Mouse (Mus musculus) heart, adult 2 months (tissue): Measurements from ENCODE around the gene Tmem217. TPM values are rescaled to one million over a fixed set of nuclear protein-coding genes. Genes with fewer than 3 reads are reported as not detected.

Experiments used
- DNase-seq, 2 experiments: peaks; one replicate each; pipeline ENCODE4 v3.0.0; 2021
- H3K27ac ChIP-seq: fragments of 200-600 bp; 2 replicates; pipeline ENCODE4 v1.8.1; 2022
- H3K27me3 ChIP-seq: fragments of 200-500 bp; 2 replicates; pipeline ENCODE4 v1.6.1; 2012; ENCODE audit warnings: mild to moderate bottlenecking, low read length, inconsistent platforms, mixed read lengths; ENCODE audit not compliant: control insufficient read depth, insufficient read depth
- H3K36me3 ChIP-seq: fragments of 200-500 bp; 2 replicates; pipeline ENCODE4 v1.6.1; 2012; ENCODE audit warnings: low read length, inconsistent platforms; ENCODE audit not compliant: control insufficient read depth, insufficient read depth
- H3K4me1 ChIP-seq: fragments of 200-500 bp; 2 replicates; pipeline ENCODE4 v1.6.1; 2011; ENCODE audit warnings: low read length; ENCODE audit not compliant: control insufficient read depth, insufficient read depth
- H3K4me3 ChIP-seq: fragments of 200-600 bp; 2 replicates; pipeline ENCODE4 v1.8.1; 2022
- H3K79me2 ChIP-seq: fragments of 200-500 bp; replicated peaks from 2 replicates; pipeline ENCODE4 v1.6.1; 2012; ENCODE audit warnings: mild to moderate bottlenecking, inconsistent platforms, low read length, moderate library complexity, mixed read lengths; ENCODE audit not compliant: control insufficient read depth, insufficient read depth
- H3K9ac ChIP-seq: fragments of 200-500 bp; 2 replicates; pipeline ENCODE4 v1.6.1; 2012; ENCODE audit warnings: low read depth, mild to moderate bottlenecking, control low read depth, inconsistent platforms, low read length, mixed read lengths
- CTCF ChIP-seq: fragments of 200-600 bp; IDR thresholded peaks from 2 replicates; pipeline ENCODE4 v1.8.1; 2022; ENCODE audit warnings: antibody characterized with exemption, mild to moderate bottlenecking, moderate library complexity
- EP300 ChIP-seq: fragments of 200-500 bp; IDR thresholded peaks from 2 replicates; pipeline ENCODE4 v1.6.1; 2011; ENCODE audit warnings: low read depth, low read length, control low read depth; ENCODE audit not compliant: insufficient read depth
- POLR2A ChIP-seq: fragments of 200-500 bp; IDR thresholded peaks from 2 replicates; pipeline ENCODE4 v1.6.1; 2011; ENCODE audit warnings: mild to moderate bottlenecking, low read depth, low read length, control low read depth; ENCODE audit not compliant: insufficient read depth
- WGBS: fragments of 180-500 bp; shearing (Covaris S2); methylation state at CpG from one replicate; pipeline ENCODE4 v1.1.7; 2018; 5-methylcytosine and 5-hydroxymethylcytosine counted together
- intact Hi-C: fragments of 180-260 bp; cut with DNase I; formaldehyde crosslinking; loops from one replicate; pipeline ENCODE4 v1.15.1; 2025
- polyA plus RNA-seq: library from polyadenylated mRNA; depleted of rRNA; stranded (reverse); fragments of >200 nt; gene quantifications from 2 replicates; pipeline ENCODE4 v1.2.3, GENCODE M21; 2012
- total RNA-seq, 2 experiments: library from RNA; stranded (reverse); gene quantifications; 2 replicates each; pipeline ENCODE4 v1.2.3; 2021

The Tmem217 gene
- total and polyA plus RNA-seq, 3 experiments: not detected

DNA sequence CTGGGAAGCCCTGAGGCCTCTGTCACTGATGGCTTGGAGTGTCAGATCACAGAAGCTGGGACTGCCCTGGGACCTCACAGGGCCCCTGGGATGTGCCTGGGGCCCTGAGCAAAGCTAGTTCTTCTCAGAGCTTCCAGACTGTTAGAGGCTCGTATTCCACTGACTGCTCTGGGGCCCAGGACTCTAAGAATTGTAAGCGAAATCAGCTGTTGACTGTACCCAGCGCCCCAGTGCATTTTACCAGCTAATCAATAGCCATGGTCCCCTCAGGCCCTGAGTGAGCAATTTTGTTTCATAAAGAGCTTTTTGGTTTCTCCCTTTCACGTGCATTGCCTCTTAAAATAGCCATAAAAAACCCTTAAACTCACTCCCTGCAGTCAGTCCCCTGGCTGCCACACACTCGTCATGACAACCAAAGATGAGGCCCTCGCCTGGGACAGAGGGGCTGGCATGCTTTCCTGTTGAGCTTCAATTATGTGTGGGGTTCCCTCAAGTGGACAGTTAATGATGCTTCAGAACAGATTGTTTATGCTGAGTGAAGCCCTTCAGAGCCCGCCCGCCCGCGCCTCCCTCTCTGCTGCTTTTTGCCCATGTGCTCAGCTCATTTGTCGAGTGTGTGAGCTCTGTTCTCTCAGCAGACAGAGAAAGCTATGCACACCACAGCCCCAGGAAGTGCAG is 37.2 kb upstream of the Tmem217 start:
- no peaks in the 10 kb centered on the region for H3K36me3 ChIP-seq
- no peaks in the 10 kb centered on the region for H3K4me1 ChIP-seq
- no peak overlapping the region for H3K9ac ChIP-seq
- H3K27me3 ChIP-seq: no peaks in the 10 kb centered on the region
- intact Hi-C loops: no loop called here
- no peak overlapping the region for H3K4me3 ChIP-seq
- H3K27ac ChIP-seq: no peak overlapping the region
- H3K79me2 ChIP-seq: no peaks in the 10 kb centered on the region
- TF ChIP-seq CTCF (no peak), EP300 (no peak), POLR2A (no peak)
- WGBS: 92% methylated on average over 11 of the region's 11 CpGs
- no peak for DNase-seq

GRCm38 (mm10) chr17:29586921-29587320 is 34.7 kb upstream of the Tmem217 start:
- H3K4me1 ChIP-seq: no peaks in the 10 kb centered on the region
- no peak for TF ChIP-seq POLR2A
- no peak for TF ChIP-seq CTCF
- TF ChIP-seq EP300: no peak

DNA sequence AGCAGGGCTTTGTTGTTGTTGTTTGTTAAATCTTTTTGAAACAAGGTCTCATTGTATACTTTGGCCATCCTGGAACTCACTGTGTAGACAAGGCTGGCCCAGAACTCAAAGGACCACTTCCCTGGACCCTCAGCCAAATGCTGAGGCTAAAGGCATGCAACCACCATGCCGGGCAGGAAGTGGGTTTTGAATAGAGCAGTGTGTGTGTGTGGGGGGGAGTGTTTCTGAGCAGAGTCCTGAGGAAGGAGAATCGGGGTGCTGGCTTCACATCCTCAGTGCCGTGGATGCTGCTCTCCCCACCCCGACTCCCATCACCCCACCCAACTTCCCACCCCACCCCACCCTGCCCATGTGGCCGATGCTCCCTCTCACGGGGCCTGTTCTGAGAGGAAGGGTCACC is 33.3 kb upstream of the Tmem217 start:
- Histone ChIP-seq H3K36me3 (no peaks in the 10 kb centered on the region), H3K27me3 (no peaks in the 10 kb centered on the region), H3K4me1 (no peaks in the 10 kb centered on the region), H3K27ac (no peak overlapping the region), H3K9ac (no peak overlapping the region), H3K4me3 (no peak overlapping the region), H3K79me2 (no peaks in the 10 kb centered on the region)
- TF ChIP-seq POLR2A: no peak
- no peak for TF ChIP-seq EP300
- no peak for TF ChIP-seq CTCF
- no peak for DNase-seq
- intact Hi-C loops: no loop called here
- 80% methylated on average over 6 of the region's 6 CpGs for WGBS

More at GRCm38 (mm10) chr17:29586921-29587320, 34.7 kb upstream of the Tmem217 start:
- Histone ChIP-seq H3K27ac (no peak overlapping the region), H3K27me3 (no peaks in the 10 kb centered on the region), H3K4me3 (no peak overlapping the region), H3K9ac (no peak overlapping the region), H3K36me3 (no peaks in the 10 kb centered on the region), H3K79me2 (no peaks in the 10 kb centered on the region)
- DNase-seq: no peak
- intact Hi-C loops: no loop called here
- WGBS: 90% methylated on average over 9 of the region's 9 CpGs

- Histone ChIP-seq H3K27me3 (no peaks in the 10 kb centered on the region), H3K27ac (no peak overlapping the region), H3K4me1 (no peaks in the 10 kb centered on the region), H3K79me2 (no peaks in the 10 kb centered on the region), H3K4me3 (no peak overlapping the region), H3K9ac (no peak overlapping the region), H3K36me3 (no peaks in the 10 kb centered on the region)
- TF ChIP-seq CTCF: no peak
- no peak for TF ChIP-seq EP300
- TF ChIP-seq POLR2A: no peak
- 86% methylated on average over 3 of the region's 3 CpGs for WGBS
- DNase-seq: no peak
- intact Hi-C loops: no loop called here
Observed at GRCm38 (mm10) chr17:29584737-29585136, 32.6 kb upstream of the Tmem217 start.

DNA sequence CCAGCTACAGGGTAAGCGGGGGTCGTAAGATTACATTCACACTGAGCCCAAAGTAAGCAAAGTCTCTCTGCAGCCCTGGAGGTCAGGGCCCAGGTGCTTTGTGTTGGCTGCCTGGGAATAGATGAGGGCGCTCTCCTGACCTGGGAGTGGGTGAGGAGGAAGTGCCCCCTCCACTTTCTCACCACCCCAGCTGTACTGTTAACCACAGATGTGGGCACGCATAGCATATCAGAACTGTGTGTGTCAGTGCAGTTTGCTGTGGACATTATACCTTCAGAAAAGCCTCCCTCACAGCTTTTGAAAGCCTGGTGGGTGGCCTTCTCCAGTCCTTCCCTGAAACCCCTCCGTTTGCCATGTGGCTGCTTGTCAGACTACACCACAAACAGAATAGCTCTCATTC is 32.1 kb upstream of the Tmem217 start:
- Histone ChIP-seq H3K9ac (no peak overlapping the region), H3K4me1 (no peaks in the 10 kb centered on the region), H3K27ac (no peak overlapping the region), H3K79me2 (no peaks in the 10 kb centered on the region), H3K27me3 (no peaks in the 10 kb centered on the region), H3K36me3 (no peaks in the 10 kb centered on the region), H3K4me3 (no peak overlapping the region)
- DNase-seq: no peak
- intact Hi-C loops: no loop called here
- WGBS: 85% methylated on average over 5 of the region's 5 CpGs
- TF ChIP-seq POLR2A (no peak), EP300 (no peak), CTCF (no peak)

DNA sequence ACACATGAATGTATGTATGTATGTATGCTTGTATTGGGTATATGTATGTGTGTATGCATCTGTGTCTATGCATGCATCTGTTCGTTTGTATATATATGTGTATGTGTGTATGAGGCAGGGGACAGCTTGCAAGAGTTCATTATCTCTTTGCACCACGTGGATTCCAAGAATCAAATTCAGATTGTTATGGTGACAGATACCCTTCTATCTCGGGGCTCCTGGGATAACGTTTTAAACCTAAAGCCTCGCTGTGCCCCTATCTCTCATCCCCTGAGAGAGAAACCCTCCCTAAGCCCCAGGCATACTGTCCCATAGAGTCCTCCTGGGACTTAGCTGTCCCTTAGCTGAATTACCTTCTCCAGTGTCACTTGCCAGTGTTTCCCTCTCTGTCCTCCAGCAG is 31.4 kb upstream of the Tmem217 start:
- H3K4me3 ChIP-seq: no peak overlapping the region
- 72% methylated on average over 5 of the region's 5 CpGs for WGBS
- no peaks in the 10 kb centered on the region for H3K36me3 ChIP-seq
- H3K27ac ChIP-seq: no peak overlapping the region
- intact Hi-C loops: no loop called here
- H3K27me3 ChIP-seq: no peaks in the 10 kb centered on the region
- no peaks in the 10 kb centered on the region for H3K4me1 ChIP-seq
- H3K9ac ChIP-seq: no peak overlapping the region
- no peak for DNase-seq
- no peaks in the 10 kb centered on the region for H3K79me2 ChIP-seq
- TF ChIP-seq EP300 (no peak), CTCF (no peak)
